Mouse (Mus musculus) hematopoietic stem cell, adult 5-6 weeks (primary cell): ENCODE data around the gene Anxa3. TPM values are rescaled to one million over a fixed set of nuclear protein-coding genes. Genes with fewer than 3 reads are reported as not detected.

Experiments used
- ATAC-seq, 2 experiments: fragments of 125-278 bp in 1 of 2; replicated peaks in 1 of 2; 2 replicates each; pipeline ENCODE4 v1.8.0; 2016 to 2017; ENCODE audit warnings: inconsistent platforms in 2 of 2, mild to moderate bottlenecking in 2 of 2, moderate number of reproducible peaks in 2 of 2, low read depth in 1 of 2, moderate TSS enrichment in 1 of 2; ENCODE audit not compliant: low FRiP score in 2 of 2, poor library complexity in 2 of 2, severe bottlenecking in 2 of 2, insufficient read depth in 1 of 2, low TSS enrichment in 1 of 2
- total RNA-seq: library from RNA; stranded (forward); fragments of 172-1452, 232-1000 nt; gene quantifications from 2 replicates; pipeline ENCODE4 v1.2.3, GENCODE M21; 2017

The Anxa3 gene
- total RNA-seq, 1 experiment from 2014 or later: 16.0 TPM

GRCm38 (mm10) chr5:96888396-96888795 lies 95.3 kb downstream of the Anxa3 start:
- ATAC-seq: no peak

GRCm38 (mm10) chr5:96890367-96890766 lies 97.2 kb downstream of the Anxa3 start:
- no peak for ATAC-seq

Other genes with a start within 250 kb of the Anxa3 start
- 24.8 and 25.0 TPM in 2 replicates for gene Bmp2k, start 204.3 kb downstream of the Anxa3 start, total RNA-seq